Mouse (Mus musculus) liver, adult 2 months (tissue): ENCODE results near the gene Pigf.

Experiments used
- CTCF ChIP-seq: fragments of 200-500 bp; IDR thresholded peaks from 2 replicates; pipeline ENCODE4 v1.5.1; 2011; ENCODE audit warnings: low read depth, low read length, control low read depth
- POLR2A ChIP-seq: fragments of 200-500 bp; IDR thresholded peaks from 2 replicates; pipeline ENCODE4 v1.6.1; 2011; ENCODE audit warnings: low read length, control low read depth; ENCODE audit not compliant: insufficient read depth; ENCODE audit errors: extremely low read depth

DNA sequence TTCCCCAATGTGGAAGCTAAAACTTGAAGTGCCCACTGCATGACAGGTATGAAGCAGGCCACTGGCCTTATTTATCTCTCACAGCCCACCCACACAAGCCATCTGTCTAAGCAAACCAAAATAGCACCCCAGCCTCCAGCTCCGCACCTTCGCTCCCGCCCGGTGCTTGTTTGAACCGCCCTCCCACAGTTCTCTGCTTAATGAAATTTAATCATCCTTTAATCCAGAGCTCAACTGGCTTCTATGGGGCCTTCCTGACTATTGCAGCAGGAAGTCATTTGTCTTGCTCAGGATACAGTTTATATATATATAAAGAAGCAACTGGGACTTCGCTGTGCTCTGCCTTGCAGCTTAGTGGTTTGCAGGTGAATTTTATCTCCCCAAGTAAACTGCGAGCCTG is 38.3 kb upstream of the Pigf start:
- TF ChIP-seq CTCF (no peak), POLR2A (no peak)
